ENCODE assay signal across 25 mouse cellular contexts in the genomic region with DNA sequence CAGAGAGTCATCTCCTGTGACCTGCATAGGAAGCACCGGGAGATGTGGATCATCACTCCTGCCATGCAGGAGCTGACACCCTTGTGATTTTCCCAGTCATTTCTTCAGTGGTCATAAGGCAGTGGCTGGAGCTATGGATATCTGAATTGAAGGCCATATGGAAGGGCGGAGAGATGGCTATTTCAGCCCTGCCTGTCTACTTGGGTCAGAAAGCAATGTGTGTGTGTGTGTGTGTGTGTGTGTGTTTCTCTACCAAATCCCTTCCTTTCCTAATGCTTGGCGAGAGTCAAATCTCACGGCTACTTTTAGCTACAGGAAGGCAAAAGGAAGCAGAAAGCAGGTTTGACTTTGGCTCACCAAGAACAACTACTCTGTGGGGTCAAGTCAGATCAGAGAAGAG. TPM values are rescaled to one million over a fixed set of nuclear protein-coding genes. Genes with fewer than 3 reads are reported as not detected.
"Had no signal": no experiment of that assay in that cellular context is flagged by ENCODE, and none has a peak within 500 bp of the region (broad histone marks: within the 10 kb centered on the region; RNA-seq: fewer than 3 reads in every experiment).

No protein-coding gene starts in this region.

- DNase-seq: embryo, embryonic 11 days; forebrain, postnatal 0 days; gastrocnemius, adult 2 months; gastrocnemius, postnatal 10 days; gastrocnemius, postnatal 14 days; gastrocnemius, postnatal 25 days; gastrocnemius, postnatal 36 days; heart, adult 11 months; heart, adult 18-20 months; heart, adult 2 months had no signal

- H3K36me3 ChIP-seq: embryonic facial prominence, embryonic 10.5 days; embryonic facial prominence, embryonic 12.5 days; embryonic facial prominence, embryonic 13.5 days; embryonic facial prominence, embryonic 15.5 days; forebrain, embryonic 10.5 days; forebrain, embryonic 12.5 days; forebrain, embryonic 15.5 days; heart, embryonic 10.5 days; heart, embryonic 12.5 days had no signal

- H3K4me2 ChIP-seq: embryonic facial prominence, embryonic 12.5 days; embryonic facial prominence, embryonic 13.5 days; embryonic facial prominence, embryonic 15.5 days; forebrain, embryonic 12.5 days; forebrain, embryonic 13.5 days; forebrain, embryonic 15.5 days; heart, embryonic 11.5 days; heart, embryonic 12.5 days had no signal

- H3K27me3 ChIP-seq: embryonic facial prominence, embryonic 12.5 days; embryonic facial prominence, embryonic 13.5 days; forebrain, embryonic 13.5 days; forebrain, embryonic 15.5 days had no signal

- ATAC-seq: forebrain, embryonic 13.5 days; forebrain, embryonic 14.5 days; forebrain, embryonic 15.5 days; forebrain, embryonic 16.5 days; forebrain, postnatal 0 days had no signal

- H3K9me3 ChIP-seq: embryonic facial prominence, embryonic 10.5 days; embryonic facial prominence, embryonic 12.5 days; embryonic facial prominence, embryonic 13.5 days; embryonic facial prominence, embryonic 15.5 days; forebrain, embryonic 10.5 days; forebrain, embryonic 12.5 days; forebrain, embryonic 13.5 days; forebrain, embryonic 15.5 days; heart, embryonic 10.5 days; heart, embryonic 12.5 days had no signal

- H3K4me3 ChIP-seq: embryonic facial prominence, embryonic 10.5 days; embryonic facial prominence, embryonic 12.5 days; embryonic facial prominence, embryonic 13.5 days; embryonic facial prominence, embryonic 15.5 days; erythroblast, embryonic 14.5 days; forebrain, embryonic 10.5 days; forebrain, embryonic 12.5 days; forebrain, embryonic 13.5 days; forebrain, embryonic 15.5 days; gastrocnemius, adult 2 months; heart, adult 2 months; heart, embryonic 10.5 days; heart, embryonic 12.5 days had no signal

- H3K27ac ChIP-seq: embryonic facial prominence, embryonic 10.5 days; embryonic facial prominence, embryonic 12.5 days; embryonic facial prominence, embryonic 13.5 days; embryonic facial prominence, embryonic 15.5 days; forebrain, embryonic 10.5 days; forebrain, embryonic 12.5 days; forebrain, embryonic 13.5 days; forebrain, embryonic 15.5 days; gastrocnemius, adult 2 months; heart, adult 2 months; heart, embryonic 10.5 days had no signal

- H3K9ac ChIP-seq: embryonic facial prominence, embryonic 12.5 days; embryonic facial prominence, embryonic 13.5 days; embryonic facial prominence, embryonic 15.5 days; forebrain, embryonic 12.5 days; forebrain, embryonic 13.5 days; forebrain, embryonic 15.5 days; forebrain, postnatal 0 days; heart, embryonic 12.5 days had no signal

- H3K4me1 ChIP-seq: embryonic facial prominence, embryonic 10.5 days; embryonic facial prominence, embryonic 12.5 days; embryonic facial prominence, embryonic 13.5 days; embryonic facial prominence, embryonic 15.5 days; forebrain, embryonic 13.5 days; forebrain, embryonic 15.5 days; heart, embryonic 12.5 days had no signal

RNA-seq across cellular contexts. Expression of a gene that starts 39.9 kb away (rescaled TPM):
- polyA plus RNA-seq: embryonic facial prominence, embryonic 11.5 days; embryonic facial prominence, embryonic 13.5 days; erythroblast, embryonic 14.5 days; heart, embryonic 10.5 days; heart, embryonic 12.5 days had no signal
